Mouse (Mus musculus) heart, adult 11 months (tissue): Measurements from ENCODE around the gene Mab21l1.

Experiments used
- DNase-seq: peaks from one replicate; pipeline ENCODE4 v3.0.0; 2022

The Mab21l1 gene

DNA sequence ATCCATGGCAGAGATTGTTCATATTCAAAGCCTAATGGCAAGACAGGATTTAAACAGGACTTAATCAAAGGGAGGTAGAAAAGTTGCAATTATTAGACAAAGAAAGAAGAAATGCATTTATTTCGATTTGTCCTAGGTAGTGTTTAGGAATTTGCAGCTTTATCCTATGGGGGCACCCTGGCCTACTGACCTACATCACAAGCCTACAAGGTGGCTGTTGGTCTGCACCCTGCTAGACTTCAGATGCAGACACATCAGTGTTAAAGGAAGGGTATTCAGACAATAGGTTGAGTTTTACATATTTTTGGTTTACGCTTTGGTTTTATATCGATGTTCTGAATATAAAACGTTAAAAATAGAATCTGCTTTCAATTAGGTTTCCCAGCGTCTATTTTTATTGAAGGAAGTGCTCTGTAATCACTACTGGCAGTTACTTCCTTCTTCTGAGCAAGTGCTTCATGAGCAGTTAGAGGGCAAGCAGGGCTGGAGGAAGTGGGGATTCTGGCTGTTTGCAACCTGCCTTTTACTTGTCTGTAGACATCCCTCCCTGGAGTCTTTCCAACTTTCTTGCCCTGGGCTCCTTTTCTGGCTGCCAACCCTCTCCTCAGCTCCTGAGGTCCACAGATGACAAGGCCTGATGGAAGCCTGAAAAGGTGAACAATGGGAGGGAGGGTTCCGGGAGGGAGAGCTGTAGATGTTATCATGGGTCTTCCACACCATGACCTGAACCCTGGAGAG is 34.5 kb downstream of the Mab21l1 start:
- peak; percentile 93 for DNase-seq

DNA sequence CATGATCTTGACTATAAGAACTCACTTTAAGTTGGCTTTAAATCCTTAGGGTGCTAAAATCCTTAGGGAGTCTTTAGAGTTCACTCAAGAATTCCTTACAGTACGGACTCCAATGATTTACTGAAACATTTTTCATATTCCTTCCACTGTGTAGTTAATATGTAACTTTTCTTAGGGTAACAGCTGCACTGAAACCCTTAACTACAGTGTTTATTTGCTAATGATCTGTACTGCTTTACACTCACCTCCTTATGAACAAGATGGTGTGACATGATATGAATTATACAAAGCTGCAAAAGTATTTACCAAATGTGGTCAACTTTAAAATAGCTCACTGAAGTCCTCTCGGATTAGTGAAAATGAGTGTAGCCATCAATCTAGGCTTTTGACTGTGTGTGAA is 35.8 kb downstream of the Mab21l1 start:
- DNase-seq, result no peak

- DNase-seq, result no peak
These were observed 37.3 kb downstream of the Mab21l1 start for GRCm38 (mm10) chr3:55819598-55819997.

- DNase-seq, result peak; percentile 89
These were observed 42.6 kb downstream of the Mab21l1 start for GRCm38 (mm10) chr3:55824864-55825263.

GRCm38 (mm10) chr3:55828481-55829256 is 46.4 kb downstream of the Mab21l1 start:
- peak; percentile 87 for DNase-seq

- DNase-seq, result no peak
These were observed 47.9 kb downstream of the Mab21l1 start for GRCm38 (mm10) chr3:55830226-55830625.
